Mouse (Mus musculus) ovary, postnatal 14 days (tissue): ENCODE measurements around the gene Yipf1.

Experiments
- DNase-seq: peaks from one replicate; pipeline ENCODE4 v3.0.0; 2022; ENCODE audit warnings: low spot score

Yipf1 gene

GRCm38 (mm10) chr4:107313690-107314478 is at the start of gene Yipf1:
Yipf1 (plus strand) TSS chr4:107314363.
- DNase-seq: peak; percentile 78

- no peak for DNase-seq
Measured at GRCm38 (mm10) chr4:107273683-107274082, 40.5 kb upstream of the Yipf1 start.

DNA sequence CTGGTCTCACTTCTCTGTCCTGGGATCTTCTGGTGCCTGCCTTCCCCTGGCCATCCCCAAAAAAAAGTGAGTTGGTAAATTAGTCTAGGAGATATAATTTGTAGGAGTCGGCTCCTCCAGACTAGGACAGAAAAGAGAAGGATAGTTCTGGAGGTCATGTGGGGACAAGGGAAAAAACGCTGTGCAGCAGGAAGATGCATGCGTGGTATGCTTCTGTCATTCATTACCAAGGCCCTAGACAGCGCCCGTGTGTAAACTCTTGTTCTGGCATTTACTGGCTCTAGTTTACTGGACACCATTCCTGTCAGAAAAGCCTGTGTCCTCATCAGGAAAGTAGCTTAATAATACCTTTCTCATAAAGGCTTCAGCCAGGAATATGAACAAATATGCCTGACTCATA is 39.7 kb upstream of the Yipf1 start:
- DNase-seq: no peak

DNA sequence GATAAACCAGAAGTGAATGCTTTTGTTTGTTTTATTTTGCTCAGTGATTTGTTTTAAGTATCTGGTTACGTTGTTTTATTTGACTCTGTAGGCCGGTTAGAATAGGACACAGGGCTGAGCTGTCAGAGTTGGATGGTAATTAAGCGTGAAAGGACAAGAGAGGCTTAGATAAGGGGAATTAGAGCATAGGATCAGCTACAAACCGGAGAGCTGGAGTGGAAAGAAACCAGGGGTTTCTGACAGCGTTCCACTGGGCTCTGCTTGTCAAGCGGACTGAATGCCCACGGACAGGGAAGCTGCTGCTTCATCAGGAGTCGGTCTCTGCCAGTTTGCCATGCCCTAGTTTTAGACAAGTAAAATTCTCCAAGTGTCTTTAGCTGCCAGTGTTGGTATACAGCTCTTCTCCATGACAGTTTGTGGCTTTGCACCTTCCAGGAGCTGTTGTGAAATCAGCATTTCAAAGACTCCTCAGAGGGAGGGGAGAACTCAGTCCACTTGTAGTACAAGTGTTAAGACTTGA is 35.9 kb upstream of the Yipf1 start:
- no peak for DNase-seq

DNA sequence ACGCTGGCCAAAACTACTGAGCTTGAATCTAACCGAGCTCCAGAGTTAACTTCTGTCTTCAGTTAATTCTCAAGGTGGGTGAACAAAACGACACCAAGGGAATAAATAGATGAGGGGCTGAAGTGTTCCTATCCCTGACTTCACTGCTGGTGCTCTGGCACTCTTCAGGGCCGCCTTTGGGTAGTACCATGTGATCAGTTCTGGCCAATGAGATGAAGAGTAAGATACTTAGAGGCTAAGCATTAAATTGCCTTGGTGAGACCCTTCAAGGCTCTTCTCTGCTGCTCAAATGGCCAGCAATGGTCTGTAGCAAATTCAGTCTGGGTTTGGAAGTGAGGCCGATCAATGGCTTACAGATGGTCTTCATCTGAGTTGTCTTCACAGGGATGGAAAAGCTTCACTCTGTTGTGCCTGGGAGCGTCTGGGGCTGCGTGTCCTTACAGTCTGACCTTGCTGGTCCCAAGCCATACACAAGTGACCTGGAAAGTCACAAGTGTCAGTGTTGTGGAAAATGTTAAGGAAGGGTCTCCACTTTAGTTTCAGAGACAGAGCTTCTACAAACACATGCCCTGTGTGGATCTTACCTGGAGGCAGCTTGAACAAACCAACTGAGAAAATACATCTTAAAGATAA is 33.2 kb upstream of the Yipf1 start:
- no peak for DNase-seq

GRCm38 (mm10) chr4:107285446-107286200 is 28.5 kb upstream of the Yipf1 start:
- no peak for DNase-seq

- DNase-seq: no peak
Measured at GRCm38 (mm10) chr4:107286386-107286785, 27.8 kb upstream of the Yipf1 start.

- DNase-seq: no peak
Measured at GRCm38 (mm10) chr4:107287517-107287916, 26.6 kb upstream of the Yipf1 start.

- DNase-seq: no peak
Measured at GRCm38 (mm10) chr4:107291611-107292272, 22.4 kb upstream of the Yipf1 start.

GRCm38 (mm10) chr4:107292273-107292662 is 21.9 kb upstream of the Yipf1 start:
- DNase-seq: no peak

DNA sequence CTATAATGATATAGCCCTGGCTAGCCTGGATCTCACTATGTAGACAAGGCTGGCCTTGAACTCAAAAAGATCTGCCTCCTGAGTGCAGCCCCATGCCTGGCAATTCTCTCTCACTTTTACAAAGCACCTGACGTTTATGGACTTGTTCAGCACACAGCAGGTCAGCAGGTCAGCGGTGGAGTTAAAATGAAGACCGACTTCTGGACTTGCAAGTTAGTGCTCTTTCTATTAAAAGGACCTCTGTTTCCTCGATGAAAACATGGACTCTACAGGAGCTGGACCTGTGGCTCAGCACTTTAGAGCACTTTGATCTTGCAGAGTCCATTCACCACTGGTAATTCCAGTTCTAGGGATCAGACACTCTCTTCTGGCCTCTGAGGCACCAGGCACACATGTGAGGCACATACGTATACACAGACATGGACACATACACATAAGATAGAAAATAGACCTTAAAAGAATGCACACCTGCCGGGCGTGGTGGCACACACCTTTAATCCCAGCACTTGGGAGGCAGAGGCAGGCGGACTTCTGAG is 16.0 kb upstream of the Yipf1 start:
- DNase-seq: no peak

GRCm38 (mm10) chr4:107299779-107300340 is 14.3 kb upstream of the Yipf1 start:
- no peak for DNase-seq

GRCm38 (mm10) chr4:107300371-107300770 is 13.8 kb upstream of the Yipf1 start:
- DNase-seq: no peak

DNA sequence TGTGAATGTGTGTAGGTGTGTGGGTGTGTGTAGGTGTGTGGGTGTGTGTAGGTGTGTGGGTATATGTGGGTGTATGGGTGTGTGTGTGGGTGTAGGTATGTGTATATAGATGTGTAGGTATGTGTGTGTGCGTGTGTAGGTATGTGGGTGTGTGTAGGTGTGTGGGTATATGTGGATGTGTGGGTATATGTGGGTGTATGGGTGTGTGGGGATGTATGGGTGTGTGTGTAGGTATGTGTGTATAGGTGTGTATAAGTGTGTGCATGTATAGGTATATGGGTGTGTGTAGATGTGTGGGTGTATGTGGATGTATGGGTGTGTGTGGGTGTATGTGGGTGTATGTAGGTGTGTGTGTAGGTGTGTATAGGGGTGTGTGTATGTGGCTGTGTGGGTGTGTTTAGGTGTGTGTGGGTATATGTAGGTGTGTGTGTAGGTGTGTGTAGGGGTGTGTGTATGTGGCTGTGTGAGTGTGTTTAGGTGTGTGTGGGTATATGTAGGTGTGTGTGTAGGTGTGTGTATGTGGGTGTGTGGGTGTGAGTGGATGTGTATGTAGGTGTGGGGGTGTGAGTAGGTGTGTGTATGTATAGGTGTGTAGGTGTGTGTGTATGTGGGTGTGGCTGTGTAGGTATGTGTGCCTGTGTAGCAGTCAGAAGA is 13.1 kb upstream of the Yipf1 start:
- DNase-seq: no peak

DNA sequence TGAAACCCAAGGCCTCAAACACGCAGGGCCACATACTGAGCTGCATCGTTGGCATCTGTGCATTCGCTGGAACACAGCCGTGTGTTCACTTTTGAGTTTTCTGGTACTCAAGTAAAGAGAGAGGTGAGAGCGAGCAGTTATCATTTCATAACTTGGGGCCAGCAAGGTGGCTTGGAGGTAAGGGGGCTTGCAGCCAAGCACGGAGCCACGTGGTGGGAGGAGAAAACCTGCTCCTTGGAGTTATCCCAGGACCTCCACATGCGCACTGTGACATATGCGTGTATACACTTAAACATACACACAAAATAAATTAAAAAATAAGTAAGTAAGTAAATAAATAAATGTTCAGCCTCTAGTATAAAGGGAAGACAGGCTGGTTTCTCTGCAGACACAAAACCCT is 11.9 kb upstream of the Yipf1 start:
- DNase-seq: no peak

GRCm38 (mm10) chr4:107302832-107303231 is 11.3 kb upstream of the Yipf1 start:
- DNase-seq: no peak

DNA sequence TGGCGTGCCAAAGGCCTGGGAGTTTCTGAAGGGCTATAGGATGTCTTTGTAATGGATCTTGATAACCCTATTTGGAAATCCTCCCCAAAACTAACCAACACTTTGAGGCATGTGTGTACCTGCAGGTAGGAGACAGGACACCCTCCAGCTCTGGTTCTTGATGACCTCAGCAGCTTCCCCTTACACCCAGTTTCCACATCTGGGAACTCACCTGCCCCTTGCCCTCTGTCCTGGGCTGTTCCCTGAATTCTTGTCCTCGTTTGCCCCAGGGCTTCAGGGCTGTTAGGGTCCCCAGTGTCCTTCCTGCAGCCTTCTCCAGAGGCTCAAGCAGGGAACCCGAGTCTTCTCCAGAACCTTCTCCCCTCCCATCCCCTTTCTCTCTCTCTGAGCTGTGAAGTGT is 10.6 kb upstream of the Yipf1 start:
- no peak for DNase-seq

DNA sequence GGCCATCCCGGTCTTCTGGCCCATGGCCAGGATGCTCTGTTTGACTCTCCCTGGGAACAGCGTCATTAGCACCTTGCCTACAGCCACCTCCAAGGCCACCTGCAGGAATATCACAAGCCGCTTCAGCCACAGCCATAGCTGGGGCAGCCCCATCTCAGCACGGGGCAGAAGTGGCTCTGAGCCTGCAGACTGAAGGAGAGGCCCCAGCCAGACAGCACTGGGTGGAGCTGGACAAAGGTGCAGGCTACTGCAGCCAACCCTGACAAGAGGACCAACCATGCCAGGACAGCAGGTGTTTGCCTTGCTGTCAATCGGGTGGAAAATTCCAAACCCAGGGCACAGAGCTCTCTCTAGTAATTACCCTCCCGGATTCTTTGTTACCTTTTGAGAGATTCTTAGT is 7.2 kb upstream of the Yipf1 start, which contains the start of gene Dio1:
Gene Dio1 (minus strand): TSS at position 204 of the 400 bp plus-strand sequence.
- no peak for DNase-seq

GRCm38 (mm10) chr4:107314479-107314805 is 279 bp downstream of the Yipf1 start:
- DNase-seq: no peak

DNA sequence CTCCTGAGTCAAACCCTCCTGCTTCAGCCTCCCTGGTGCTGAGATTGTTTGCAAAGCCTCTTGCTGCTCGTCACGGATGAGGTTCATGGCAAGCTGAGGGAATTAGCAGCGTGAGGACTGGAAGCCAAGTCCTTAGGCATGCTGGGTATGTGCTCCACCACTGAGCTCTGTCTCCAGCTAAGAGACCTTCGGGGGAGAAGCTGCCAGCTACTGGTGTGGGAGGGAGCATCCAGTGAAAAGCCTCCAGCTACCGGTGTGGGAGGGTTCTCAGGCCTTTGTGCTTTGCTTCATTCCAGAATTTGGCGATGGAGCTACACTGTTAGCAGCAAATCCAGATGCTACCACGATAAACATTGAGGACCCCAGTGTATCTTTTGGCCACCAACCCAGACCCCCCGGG is 4.5 kb downstream of the Yipf1 start:
- no peak for DNase-seq

DNA sequence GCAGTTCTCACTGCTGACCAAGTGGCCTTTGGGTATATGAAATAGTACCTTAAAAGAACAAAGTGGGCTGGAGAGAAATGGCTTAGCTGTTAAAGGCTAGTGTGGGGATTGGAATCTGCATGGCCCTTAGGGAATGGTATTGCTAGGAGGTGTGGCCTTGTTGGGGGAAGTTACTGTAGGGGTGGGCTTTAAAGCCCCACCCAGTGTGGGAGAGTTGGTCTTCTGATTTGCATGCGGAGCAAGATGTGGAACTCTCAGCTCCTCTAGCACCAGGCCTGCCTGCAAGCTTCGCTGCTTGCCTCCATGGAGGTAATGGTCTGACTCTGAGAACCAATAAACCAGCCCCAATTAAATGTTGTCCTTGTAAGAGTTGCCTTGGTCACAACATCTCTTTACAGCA is 6.9 kb downstream of the Yipf1 start:
- DNase-seq: no peak
